ENCODE assay signal across 24 mouse cellular contexts in genomic region chr9:48784937-48785336, GRCm38 (mm10). TPM values are rescaled to one million over a fixed set of nuclear protein-coding genes. Genes with fewer than 3 reads are reported as not detected.
DNase-seq lines count a peak whose midpoint lies in the region; ATAC-seq and TF ChIP-seq lines count a peak whose summit lies in the region.
"Had no signal": no experiment of that assay in that cellular context is flagged by ENCODE, and none has a peak within 500 bp of the region (broad histone marks: within the 10 kb centered on the region; RNA-seq: fewer than 3 reads in every experiment).

No protein-coding gene starts in this region.

- 55% methylated on average over 6 of the region's 6 CpGs for WGBS in liver, postnatal 0 days (ENCODE audit: insufficient replicate concordance)
- WGBS in liver, embryonic 11.5 days, result 73% methylated on average over 6 of the region's 6 CpGs

- H3K4me1 ChIP-seq in liver, postnatal 0 days (ENCODE audit: insufficient read depth), result peaks cover 19% of the 10 kb centered on the region
- H3K4me1 ChIP-seq in liver, embryonic 11.5 days (replicated peaks; ENCODE audit: control insufficient read depth, insufficient read depth, low read length), result peaks cover 2% of the 10 kb centered on the region; the same call in 1 of the 2 replicates
- H3K4me1 ChIP-seq in brown adipose tissue, adult 24 weeks (ENCODE audit: control insufficient read depth, insufficient read depth, insufficient read length, low read length), result peaks cover 18% of the 10 kb centered on the region

- peak overlapping the region; percentile 69 for H3K27ac ChIP-seq in gastrocnemius, adult 2 months
- peak overlapping the region; percentile 52 for H3K27ac ChIP-seq in layer of hippocampus, adult 2 months
- H3K27ac ChIP-seq in liver, postnatal 0 days (ENCODE audit: low read depth), result 0 out of 2 replicates have a peak overlapping the region, but pooled peaks have one; percentile 8
- no peak overlapping the region for H3K27ac ChIP-seq in liver, embryonic 11.5 days (ENCODE audit: low read depth, low read length)
- 0 out of 2 replicates have a peak overlapping the region, but pooled peaks have one; percentile 28 for H3K27ac ChIP-seq in brown adipose tissue, adult 24 weeks (replicated peaks; ENCODE audit: low read depth, low read length)
- H3K27ac ChIP-seq: embryonic facial prominence, embryonic 13.5 days; embryonic facial prominence, embryonic 15.5 days had no signal

- H3K9ac ChIP-seq in liver, postnatal 0 days (replicated peaks), result no peak overlapping the region
- H3K9ac ChIP-seq in liver, embryonic 11.5 days (ENCODE audit: low read depth, low read length), result no peak overlapping the region
- H3K9ac ChIP-seq: embryonic facial prominence, embryonic 13.5 days; embryonic facial prominence, embryonic 15.5 days had no signal

- intact Hi-C loops in gastrocnemius, adult 2 months (cut with DNase I), result no loop called here

- H3K4me3 ChIP-seq in gastrocnemius, adult 2 months, result no peak overlapping the region
- H3K4me3 ChIP-seq in layer of hippocampus, adult 2 months, result no peak overlapping the region
- H3K4me3 ChIP-seq in liver, postnatal 0 days (ENCODE audit: low read depth, low read length), result no peak overlapping the region
- H3K4me3 ChIP-seq in liver, embryonic 11.5 days (ENCODE audit: low read depth, low read length), result no peak overlapping the region
- no peak overlapping the region for H3K4me3 ChIP-seq in brown adipose tissue, adult 24 weeks (ENCODE audit: insufficient read depth, low read depth, low read length)
- H3K4me3 ChIP-seq: embryonic facial prominence, embryonic 13.5 days; embryonic facial prominence, embryonic 15.5 days; erythroblast, embryonic 14.5 days had no signal

- ATAC-seq in liver, postnatal 0 days, result peak; percentile 73
- ATAC-seq in liver, embryonic 11.5 days (replicated peaks; ENCODE audit: low FRiP score), result no peak
- ATAC-seq: forebrain, embryonic 14.5 days; forebrain, embryonic 16.5 days had no signal

- 0 out of 2 replicates have a peak, but pooled peaks have one; percentile 11 for TF ChIP-seq EP300 in liver, postnatal 0 days (IDR thresholded peaks at IDR 0.05; ENCODE audit: low read depth)

- no peaks in the 10 kb centered on the region for H3K36me3 ChIP-seq in liver, postnatal 0 days (replicated peaks; ENCODE audit: insufficient read depth, low read length)
- no peaks in the 10 kb centered on the region for H3K36me3 ChIP-seq in liver, embryonic 11.5 days (ENCODE audit: control insufficient read depth, insufficient read depth, low read length)
- H3K36me3 ChIP-seq: embryonic facial prominence, embryonic 13.5 days; embryonic facial prominence, embryonic 15.5 days had no signal

- no peaks in the 10 kb centered on the region for H3K9me3 ChIP-seq in liver, postnatal 0 days (ENCODE audit: low read length)
- H3K9me3 ChIP-seq in liver, embryonic 11.5 days (ENCODE audit: control insufficient read depth, low read length), result no peaks in the 10 kb centered on the region
- H3K9me3 ChIP-seq: embryonic facial prominence, embryonic 13.5 days; embryonic facial prominence, embryonic 15.5 days had no signal

- no peaks in the 10 kb centered on the region for H3K27me3 ChIP-seq in liver, postnatal 0 days (ENCODE audit: insufficient read depth, low read length)
- H3K27me3 ChIP-seq in liver, embryonic 11.5 days (replicated peaks; ENCODE audit: control insufficient read depth, insufficient read depth, low read length), result peaks cover 11% of the 10 kb centered on the region
- H3K27me3 ChIP-seq: embryonic facial prominence, embryonic 15.5 days had no signal

- TF ChIP-seq CTCF in gastrocnemius, adult 2 months (IDR thresholded peaks at IDR 0.05), result no peak
- no peak for TF ChIP-seq CTCF in layer of hippocampus, adult 2 months (conservative IDR thresholded peaks at IDR 0.05)
- no peak for TF ChIP-seq CTCF in liver, postnatal 0 days (IDR thresholded peaks at IDR 0.05; ENCODE audit: low read depth)

- no peak for DNase-seq in gastrocnemius, adult 2 months
- no peak for DNase-seq in gastrocnemius, postnatal 25 days
- DNase-seq in layer of hippocampus, adult 2 months (ENCODE audit: low spot score in 2 of 2), result no peak
- no peak for DNase-seq in layer of hippocampus, adult 9-11 months
- DNase-seq in liver, postnatal 0 days, result no peak
- DNase-seq in liver, embryonic 11.5 days (ENCODE audit: low spot score), result no peak
- DNase-seq in frontal cortex, postnatal 14 days (ENCODE audit: low spot score in 2 of 2), result no peak
- DNase-seq: adrenal gland, adult 8-10 months; adrenal gland, postnatal 14 days; adrenal gland, postnatal 36 days; cerebellum, adult 11 months; cerebellum, adult 18-20 months; cerebellum, adult 8-10 months; cerebellum, adult 9-11 months; cerebellum, postnatal 14 days; cerebellum, postnatal 36 days; embryo, embryonic 11 days had no signal

- H3K4me2 ChIP-seq in liver, postnatal 0 days (ENCODE audit: low read depth, low read length), result no peak overlapping the region
- no peak overlapping the region for H3K4me2 ChIP-seq in liver, embryonic 11.5 days
- H3K4me2 ChIP-seq: embryonic facial prominence, embryonic 13.5 days; embryonic facial prominence, embryonic 15.5 days had no signal

RNA-seq across cellular contexts. Expression of gene Zbtb16, which starts 51.1 kb away (rescaled TPM):
- 100 to 1,000 TPM; 163 to 166 TPM for total RNA-seq in gastrocnemius, adult 2 months (2021)
- 100 to 1,000 TPM; 102 to 134 TPM for total RNA-seq in gastrocnemius, postnatal 25 days (2021)
- total RNA-seq in layer of hippocampus, adult 2 months (2021), result 100 to 1,000 TPM; 143 to 149 TPM
- polyA plus RNA-seq in liver, postnatal 0 days (2015; fragmentation: Nextera tagmentation; extraction: Ambion mirVana), result 2.2 and 2.5 TPM in 2 replicates
- 2.3 and 2.8 TPM in 2 replicates for polyA plus RNA-seq in liver, embryonic 11.5 days (2014; fragmentation: Nextera tagmentation; extraction: Ambion mirVana)
- 6.8 and 7.9 TPM in 2 replicates for polyA plus RNA-seq in brown adipose tissue, adult 24 weeks (2012; ENCODE audit: insufficient read depth, insufficient read length, missing spikeins)
- polyA plus RNA-seq: C2C12 had no signal
